Mouse (Mus musculus) activated CD4-positive, CD25-positive, alpha-beta regulatory T cell, adult 4 months (primary cell): ENCODE measurements around the gene Clec2e. TPM values are rescaled to one million over a fixed set of nuclear protein-coding genes. Genes with fewer than 3 reads are reported as not detected.

Experiments
- ATAC-seq: one replicate; pipeline ENCODE4 v1.8.0; 2017
- polyA plus RNA-seq, 2 experiments: library from polyadenylated mRNA; unstranded; fragments of 100-300 nt; shearing (Covaris generic); gene quantifications; one replicate each; pipeline ENCODE4 v1.2.1; 2017

Gene Clec2e
- polyA plus RNA-seq, 2 experiments from 2014 or later: not detected

GRCm38 (mm10) chr6:129056237-129056636 is 44.5 kb downstream of the Clec2e start:
- no peak for ATAC-seq

DNA sequence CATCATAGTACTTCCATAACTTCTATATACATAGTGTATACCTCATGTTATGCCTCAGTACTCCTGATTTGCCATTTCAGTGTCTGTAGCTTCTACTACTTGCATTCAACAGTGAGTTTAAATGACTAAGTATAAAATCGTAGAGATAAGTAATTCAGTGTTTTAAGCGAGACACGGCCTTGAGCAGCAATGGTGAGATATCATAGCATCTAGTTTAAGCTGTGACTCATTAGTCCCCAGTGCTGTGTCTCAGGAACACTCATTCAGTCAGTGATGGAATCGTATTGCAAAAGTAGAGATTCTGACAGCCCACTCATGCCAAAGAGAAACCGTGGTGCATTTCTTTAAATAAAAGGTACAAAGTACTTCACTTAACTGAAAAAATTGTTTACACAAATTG is 49.0 kb downstream of the Clec2e start:
- no peak for ATAC-seq

- ATAC-seq: no peak
Measured at GRCm38 (mm10) chr6:129051086-129051485, 49.6 kb downstream of the Clec2e start.

- no peak for ATAC-seq
Measured at GRCm38 (mm10) chr6:129049596-129050251, 51.0 kb downstream of the Clec2e start.

GRCm38 (mm10) chr6:129048857-129049473 is 51.7 kb downstream of the Clec2e start:
- ATAC-seq: no peak

DNA sequence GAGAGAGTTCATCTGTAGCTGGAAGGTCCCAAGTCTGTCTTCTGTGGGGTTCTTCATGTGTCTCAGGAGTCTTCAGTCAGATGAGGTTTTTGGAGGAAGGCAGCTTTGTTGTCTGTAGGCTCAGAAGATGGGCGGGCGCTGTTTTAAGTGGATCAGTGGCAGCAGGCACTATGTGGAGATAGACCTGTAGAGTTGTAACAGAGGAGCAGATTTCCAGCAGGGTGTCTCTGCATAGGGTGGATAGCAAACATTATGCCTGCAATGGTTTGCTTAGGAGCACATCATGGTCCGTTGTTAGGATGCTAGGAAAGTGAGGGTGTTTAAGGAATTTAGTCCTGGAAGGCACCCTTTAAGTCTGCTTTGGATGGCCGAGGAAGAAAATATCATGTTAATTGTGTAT is 52.3 kb downstream of the Clec2e start:
- no peak for ATAC-seq

GRCm38 (mm10) chr6:129045601-129046000 is 55.1 kb downstream of the Clec2e start, which contains the start of gene Klrb1f:
TSS of gene Klrb1f (plus strand) at chr6:129045901.
- no peak for ATAC-seq

DNA sequence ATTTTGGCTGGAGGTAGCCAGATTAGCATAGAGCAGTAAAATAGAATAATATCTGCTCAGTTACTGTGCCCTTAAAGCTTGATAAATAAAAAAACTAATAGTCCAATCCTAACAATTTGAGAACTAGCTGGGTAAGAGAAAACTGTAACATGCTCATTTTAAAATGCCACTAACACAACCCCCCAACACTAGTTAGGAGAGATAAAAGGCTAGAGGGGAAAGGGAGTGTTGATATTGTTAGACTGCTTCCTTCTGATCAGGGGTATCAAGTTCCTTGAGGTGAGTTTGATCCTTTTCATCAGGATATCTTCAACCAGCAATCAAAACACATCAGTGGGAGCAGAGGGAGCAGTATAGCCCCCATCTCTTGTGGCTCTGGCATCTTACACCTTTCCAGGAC is 58.2 kb downstream of the Clec2e start:
- no peak for ATAC-seq

Other genes with a start within 250 kb of the Clec2e start
- gene Clec2i, start 213.3 kb downstream of the Clec2e start, polyA plus RNA-seq: 10 to 100 TPM; 55.9 to 76.5 TPM
- 1 to 10 TPM; 4.2 to 6.0 TPM for gene BC035044, start 209.8 kb downstream of the Clec2e start, polyA plus RNA-seq
- gene Clec2g, start 166.5 kb downstream of the Clec2e start, polyA plus RNA-seq: 1 to 10 TPM in 1 of 2 experiments, not detected in 1; 3.7 TPM
- 1 to 10 TPM; 4.8 to 5.5 TPM for gene Klrb1f, start 55.0 kb downstream of the Clec2e start, polyA plus RNA-seq
- gene Clec2d, start 79.7 kb upstream of the Clec2e start, polyA plus RNA-seq: 10 to 100 TPM; 22.9 to 25.2 TPM
- 100 to 1,000 TPM; 233 to 245 TPM for gene Cd69, start 174.5 kb upstream of the Clec2e start, polyA plus RNA-seq
- gene 4922502D21Rik, start 230.9 kb upstream of the Clec2e start, polyA plus RNA-seq: not detected
- gene Clec12a, start 241.8 kb upstream of the Clec2e start, polyA plus RNA-seq: under 1 TPM; 0.44 to 0.61 TPM